Mouse (Mus musculus) midbrain, embryonic 11.5 days (tissue): ENCODE measurements around the gene Pdcd1lg2. TPM values are rescaled to one million over a fixed set of nuclear protein-coding genes. Genes with fewer than 3 reads are reported as not detected.

Experiments used
- ATAC-seq: fragments of 200-750 bp; cut with Nextera tagmentation; 2 replicates; pipeline ENCODE4 v1.8.0; 2017; ENCODE audit warnings: moderate TSS enrichment, moderate library complexity; ENCODE audit not compliant: low FRiP score
- DNase-seq: peaks from one replicate; pipeline ENCODE4 v3.0.0; 2015; ENCODE audit warnings: low spot score; ENCODE audit errors: missing footprints
- H3K27ac ChIP-seq: fragments of 300-500 bp; sonication (generic); 2 replicates; pipeline ENCODE4 v1.5.1; 2014; ENCODE audit warnings: low read depth, low read length
- H3K27me3 ChIP-seq: fragments of 300-500 bp; sonication (generic); 2 replicates; pipeline ENCODE4 v1.6.1; 2014; ENCODE audit warnings: mild to moderate bottlenecking, low read length, moderate library complexity, mixed read lengths; ENCODE audit not compliant: control insufficient read depth, insufficient read depth
- H3K36me3 ChIP-seq: fragments of 300-500 bp; sonication (generic); 2 replicates; pipeline ENCODE4 v1.6.1; 2014; ENCODE audit warnings: mild to moderate bottlenecking, low read length, moderate library complexity, mixed read lengths; ENCODE audit not compliant: control insufficient read depth, insufficient read depth
- H3K4me1 ChIP-seq: fragments of 300-500 bp; sonication (generic); 2 replicates; pipeline ENCODE4 v1.6.1; 2014; ENCODE audit warnings: low read length; ENCODE audit not compliant: control insufficient read depth, insufficient read depth
- H3K4me2 ChIP-seq: fragments of 300-500 bp; sonication (generic); 2 replicates; pipeline ENCODE4 v1.6.1; 2014; ENCODE audit warnings: mild to moderate bottlenecking, moderate library complexity
- H3K4me3 ChIP-seq: fragments of 300-500 bp; sonication (generic); 2 replicates; pipeline ENCODE4 v1.5.1; 2014; ENCODE audit warnings: low read depth, low read length
- H3K9ac ChIP-seq: fragments of 300-500 bp; sonication (generic); 2 replicates; pipeline ENCODE4 v1.6.1; 2014; ENCODE audit warnings: low read length
- H3K9me3 ChIP-seq: fragments of 300-500 bp; sonication (generic); 2 replicates; pipeline ENCODE4 v1.6.1; 2016; ENCODE audit warnings: low read length; ENCODE audit not compliant: control insufficient read depth
- WGBS: fragments of 180-500 bp; shearing (Covaris S2); extraction: QIAGEN DNeasy Blood & Tissue Kit; methylation state at CpG from one replicate; pipeline ENCODE4 v1.1.7; 2014; 5-methylcytosine and 5-hydroxymethylcytosine counted together
- polyA plus RNA-seq: library from polyadenylated mRNA; unstranded; fragments of >200 nt; fragmentation: Nextera tagmentation; extraction: Ambion mirVana; gene quantifications from 2 replicates; pipeline ENCODE4 v1.2.1, GENCODE M21; 2014

Pdcd1lg2 gene
- polyA plus RNA-seq, 1 experiment from 2014 or later: not detected

GRCm38 (mm10) chr19:29478598-29478997 lies 67.9 kb downstream of the Pdcd1lg2 start:
- no peak for DNase-seq
- H3K4me3 ChIP-seq: no peak overlapping the region
- H3K27ac ChIP-seq: no peak overlapping the region
- H3K27me3 ChIP-seq: no peaks in the 10 kb centered on the region
- H3K36me3 ChIP-seq: no peaks in the 10 kb centered on the region
- H3K4me1 ChIP-seq: no peaks in the 10 kb centered on the region
- no peaks in the 10 kb centered on the region for H3K9me3 ChIP-seq
- no peak overlapping the region for H3K9ac ChIP-seq
- ATAC-seq: no peak
- 57% methylated on average over 4 of the region's 4 CpGs for WGBS
- no peak overlapping the region for H3K4me2 ChIP-seq

- H3K27me3 ChIP-seq: no peaks in the 10 kb centered on the region
- H3K27ac ChIP-seq: no peak overlapping the region
- DNase-seq (no peak), ATAC-seq (no peak)
- H3K4me3 ChIP-seq: no peak overlapping the region
- H3K9ac ChIP-seq: no peak overlapping the region
- no peaks in the 10 kb centered on the region for H3K36me3 ChIP-seq
- no peaks in the 10 kb centered on the region for H3K9me3 ChIP-seq
- no peaks in the 10 kb centered on the region for H3K4me1 ChIP-seq
- WGBS: 79% methylated on average over 6 of the region's 6 CpGs
- H3K4me2 ChIP-seq: no peak overlapping the region
Observed at GRCm38 (mm10) chr19:29481578-29481977, 70.9 kb downstream of the Pdcd1lg2 start.

GRCm38 (mm10) chr19:29482148-29482547 lies 71.4 kb downstream of the Pdcd1lg2 start:
- Histone ChIP-seq H3K9ac (no peak overlapping the region), H3K36me3 (no peaks in the 10 kb centered on the region), H3K4me1 (no peaks in the 10 kb centered on the region), H3K4me2 (no peak overlapping the region), H3K9me3 (no peaks in the 10 kb centered on the region), H3K27me3 (no peaks in the 10 kb centered on the region), H3K27ac (no peak overlapping the region; the same call in 1 of the 2 replicates), H3K4me3 (no peak overlapping the region)
- 84% methylated on average over 5 of the region's 5 CpGs for WGBS
- DNase-seq (no peak), ATAC-seq (no peak)

- Histone ChIP-seq H3K36me3 (no peaks in the 10 kb centered on the region), H3K27me3 (no peaks in the 10 kb centered on the region), H3K9me3 (no peaks in the 10 kb centered on the region), H3K27ac (no peak overlapping the region), H3K9ac (no peak overlapping the region), H3K4me3 (no peak overlapping the region), H3K4me1 (no peaks in the 10 kb centered on the region), H3K4me2 (no peak overlapping the region)
- DNase-seq (no peak), ATAC-seq (no peak)
- WGBS: 64% methylated on average over 3 of the region's 3 CpGs
Observed at GRCm38 (mm10) chr19:29482637-29483036, 71.9 kb downstream of the Pdcd1lg2 start.

GRCm38 (mm10) chr19:29483386-29483785 lies 72.7 kb downstream of the Pdcd1lg2 start:
- Histone ChIP-seq H3K36me3 (no peaks in the 10 kb centered on the region), H3K9ac (no peak overlapping the region), H3K4me2 (no peak overlapping the region), H3K4me1 (no peaks in the 10 kb centered on the region), H3K9me3 (no peaks in the 10 kb centered on the region), H3K27me3 (no peaks in the 10 kb centered on the region), H3K4me3 (no peak overlapping the region), H3K27ac (no peak overlapping the region)
- ATAC-seq (no peak), DNase-seq (no peak)
- WGBS: 79% methylated on average over 2 of the region's 2 CpGs

GRCm38 (mm10) chr19:29484537-29484936 lies 73.8 kb downstream of the Pdcd1lg2 start:
- no peak overlapping the region for H3K27ac ChIP-seq
- no peaks in the 10 kb centered on the region for H3K36me3 ChIP-seq
- no peak overlapping the region for H3K4me2 ChIP-seq
- no peaks in the 10 kb centered on the region for H3K9me3 ChIP-seq
- H3K27me3 ChIP-seq: no peaks in the 10 kb centered on the region
- H3K9ac ChIP-seq: no peak overlapping the region
- ATAC-seq: no peak
- no peaks in the 10 kb centered on the region for H3K4me1 ChIP-seq
- WGBS: 70% methylated on average over 2 of the region's 2 CpGs
- H3K4me3 ChIP-seq: no peak overlapping the region
- DNase-seq: no peak

- Histone ChIP-seq H3K36me3 (no peaks in the 10 kb centered on the region), H3K9me3 (no peaks in the 10 kb centered on the region), H3K4me3 (no peak overlapping the region), H3K27me3 (no peaks in the 10 kb centered on the region), H3K9ac (no peak overlapping the region), H3K27ac (no peak overlapping the region), H3K4me2 (no peak overlapping the region), H3K4me1 (no peaks in the 10 kb centered on the region)
- 89% methylated on average over 3 of the region's 3 CpGs for WGBS
- ATAC-seq (no peak), DNase-seq (no peak)
Observed at GRCm38 (mm10) chr19:29485257-29485948, 74.7 kb downstream of the Pdcd1lg2 start.

- Histone ChIP-seq H3K36me3 (no peaks in the 10 kb centered on the region), H3K4me1 (no peaks in the 10 kb centered on the region), H3K27ac (no peak overlapping the region), H3K27me3 (no peaks in the 10 kb centered on the region), H3K4me3 (no peak overlapping the region), H3K9ac (no peak overlapping the region), H3K9me3 (no peaks in the 10 kb centered on the region), H3K4me2 (no peak overlapping the region)
- no peak for DNase-seq
- 84% methylated on average over 7 of the region's 7 CpGs for WGBS
- ATAC-seq: no peak
Observed at GRCm38 (mm10) chr19:29486545-29487206, 76.0 kb downstream of the Pdcd1lg2 start.

- ATAC-seq: no peak
- Histone ChIP-seq H3K27me3 (no peaks in the 10 kb centered on the region), H3K27ac (no peak overlapping the region), H3K36me3 (no peaks in the 10 kb centered on the region), H3K4me3 (no peak overlapping the region), H3K9me3 (no peaks in the 10 kb centered on the region), H3K4me2 (no peak overlapping the region), H3K4me1 (no peaks in the 10 kb centered on the region), H3K9ac (no peak overlapping the region)
- no peak for DNase-seq
- 90% methylated on average over 14 of the region's 14 CpGs for WGBS
Observed at GRCm38 (mm10) chr19:29487326-29488072, 76.8 kb downstream of the Pdcd1lg2 start.
